Mouse (Mus musculus): ENCODE results near the gene Anapc15-ps.
A peak's percentile ranks its signal among the peaks of the same experiment; 100 is the strongest.

The Anapc15-ps gene

DNA sequence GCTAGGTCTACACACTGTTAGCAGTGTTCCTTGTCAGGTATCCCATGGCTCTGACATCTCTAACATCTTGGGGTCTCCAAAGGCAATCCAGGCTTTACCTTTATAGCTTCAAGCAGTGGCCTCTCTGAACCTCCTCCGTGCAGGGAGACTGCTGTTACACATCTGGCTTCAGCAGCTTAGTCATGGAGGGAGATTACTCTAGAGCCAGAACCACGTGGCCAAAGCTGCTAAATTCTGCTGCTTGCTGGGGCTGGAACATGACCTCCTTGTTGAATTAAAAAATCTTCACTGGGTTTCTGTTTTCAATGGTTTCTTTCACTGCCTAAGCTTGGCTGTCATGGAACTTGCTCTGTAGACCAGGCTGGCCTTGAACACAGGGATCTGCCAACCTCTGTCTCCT, 44.9 kb downstream of the Anapc15-ps start:
- DNase-seq = no peak

GRCm38 (mm10) chr10:95627381-95627780, 45.9 kb downstream of the Anapc15-ps start:
- no peak for DNase-seq

DNA sequence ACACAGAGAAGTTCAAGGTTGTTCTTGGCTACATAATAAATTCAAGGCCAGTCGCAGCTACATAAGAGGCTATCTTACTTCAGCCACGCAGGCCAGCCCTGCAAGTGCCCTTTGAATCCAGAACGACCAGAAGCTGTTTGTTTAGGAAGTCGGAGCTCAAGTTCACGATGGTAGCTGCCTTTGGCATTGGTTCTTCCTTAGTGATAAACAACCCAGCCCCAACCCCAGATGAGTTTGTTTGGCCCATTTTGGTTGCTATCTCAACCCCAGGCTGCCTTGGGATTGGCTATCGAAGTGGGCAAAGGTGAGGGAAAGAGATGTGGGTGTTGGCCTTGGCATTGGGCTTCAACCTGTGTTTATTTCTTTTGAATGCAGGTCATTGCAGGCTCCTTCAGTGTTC, 48.0 kb downstream of the Anapc15-ps start:
- DNase-seq = peak; percentile 39 to 62

DNA sequence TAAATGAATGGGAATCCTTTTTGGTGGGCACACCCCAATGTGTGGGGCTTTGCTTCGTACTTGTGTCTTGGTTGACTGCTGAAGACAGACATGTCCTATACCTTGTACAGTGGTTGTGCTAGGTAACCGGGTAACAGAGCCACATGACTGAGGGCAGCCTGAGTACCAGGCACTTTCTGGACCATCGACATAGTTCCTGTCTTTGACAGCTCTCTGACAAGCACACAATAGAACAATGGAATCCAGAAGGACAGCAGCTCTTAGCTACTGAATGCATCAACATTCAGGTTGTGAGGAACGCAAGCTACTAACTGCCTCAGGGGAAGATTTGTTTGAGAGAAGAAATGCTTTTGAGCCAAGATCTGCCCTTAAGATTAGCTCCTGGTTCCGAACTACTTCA, 49.2 kb downstream of the Anapc15-ps start:
- peak in 1 of 2 experiments; percentile 34 for DNase-seq

GRCm38 (mm10) chr10:95623518-95623905, 49.7 kb downstream of the Anapc15-ps start:
- DNase-seq = no peak
